Mouse (Mus musculus): ENCODE results near the gene Ccdc150. TPM values are rescaled to one million over a fixed set of nuclear protein-coding genes. Genes with fewer than 3 reads are reported as not detected.

Gene Ccdc150
- polyA plus RNA-seq (2014; fragmentation: Nextera tagmentation; extraction: Ambion mirVana), result 0.45 and 0.71 TPM in 2 replicates

DNA sequence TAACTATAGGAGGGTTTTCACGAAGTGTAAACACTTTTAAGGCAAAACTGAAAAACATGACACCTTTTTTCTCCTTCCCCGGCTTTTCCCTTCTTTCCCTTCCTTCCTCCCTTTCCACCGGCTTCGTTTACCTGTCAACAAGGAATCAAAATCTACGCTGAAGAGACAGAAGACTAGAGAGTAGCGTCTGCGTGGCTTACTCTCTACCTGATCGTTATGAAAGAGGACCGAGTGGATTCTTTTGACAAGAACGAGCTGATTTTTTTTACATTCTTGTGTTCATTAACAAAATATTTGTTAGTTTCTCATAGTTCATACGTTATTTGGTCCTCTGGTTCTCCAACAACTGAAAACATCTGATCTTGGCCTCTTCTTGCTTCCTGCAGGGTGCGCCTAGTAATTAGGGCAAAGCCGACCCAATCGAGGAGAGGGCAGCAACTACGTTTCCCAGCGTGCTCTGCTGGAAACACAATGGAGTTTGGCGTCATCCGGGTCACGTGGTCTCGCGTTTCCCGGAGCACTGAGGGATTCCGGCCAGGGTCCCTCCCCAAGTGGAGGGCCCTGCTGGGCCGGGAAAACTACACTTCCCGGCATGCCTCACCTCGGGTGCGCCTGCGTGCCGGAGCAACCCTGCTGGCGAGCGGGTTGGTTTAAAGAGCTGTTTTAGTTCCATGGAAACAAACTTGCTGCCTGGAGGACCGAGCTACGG is at the start of gene Ccdc150:
Ccdc150 (plus strand) TSS at position 526 of the 709 bp plus-strand sequence.
- Histone ChIP-seq H3K4me3 (ENCODE audit: low read depth, low read length) (peak within 1 kb of the TSS; percentile 52), H3K4me2 (replicated peaks; ENCODE audit: low read depth, low read length) (peak within 1 kb of the TSS; percentile 58), H3K27ac (ENCODE audit: low read depth, low read length) (no peak within 1 kb of the TSS), H3K36me3 (ENCODE audit: control insufficient read depth, insufficient read depth, low read length) (no peaks in the 10 kb centered on the region), H3K9me3 (ENCODE audit: control insufficient read depth, low read length) (no peaks in the 10 kb centered on the region), H3K4me1 (replicated peaks; ENCODE audit: control insufficient read depth, insufficient read depth, low read length) (no peaks in the 10 kb centered on the region), H3K9ac (ENCODE audit: low read depth, low read length) (peak within 1 kb of the TSS; percentile 58), H3K27me3 (ENCODE audit: control insufficient read depth, insufficient read depth, low read length) (no peaks in the 10 kb centered on the region)
- peak; percentile 97 for DNase-seq (ENCODE audit: low spot score)
- 22% methylated on average over 33 of the region's 33 CpGs for WGBS
- ATAC-seq (ENCODE audit: low FRiP score), result peak; percentile 100

DNA sequence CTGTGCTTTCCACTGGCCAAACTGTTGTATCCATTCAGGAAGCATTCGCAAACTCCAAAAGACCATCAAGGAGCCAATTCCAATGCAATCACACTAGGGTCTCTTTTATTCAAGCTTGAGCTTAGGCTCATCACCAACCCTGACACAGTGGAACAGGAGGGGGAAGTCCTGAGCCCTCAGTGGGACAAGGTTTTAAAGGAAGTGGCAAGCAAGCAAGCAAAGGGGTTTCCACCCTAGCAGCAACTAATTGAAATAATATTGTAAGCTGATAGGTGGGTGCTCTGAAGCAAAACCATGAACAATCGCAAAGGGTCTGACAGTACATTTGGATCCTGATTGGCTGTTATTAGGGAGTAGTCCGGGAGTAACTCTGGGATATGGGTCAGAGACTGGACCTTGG is 30.2 kb upstream of the Ccdc150 start:
- DNase-seq (ENCODE audit: low spot score), result no peak
- H3K9ac ChIP-seq (ENCODE audit: low read depth, low read length), result no peak overlapping the region
- H3K4me3 ChIP-seq (ENCODE audit: low read depth, low read length), result no peak overlapping the region
- no peak overlapping the region for H3K27ac ChIP-seq (ENCODE audit: low read depth, low read length)
- no peak for ATAC-seq (ENCODE audit: low FRiP score)
- 91% methylated on average over 3 of the region's 3 CpGs for WGBS
- no peaks in the 10 kb centered on the region for H3K36me3 ChIP-seq (ENCODE audit: control insufficient read depth, insufficient read depth, low read length)
- H3K9me3 ChIP-seq (ENCODE audit: control insufficient read depth, low read length), result no peaks in the 10 kb centered on the region
- no peaks in the 10 kb centered on the region for H3K27me3 ChIP-seq (ENCODE audit: control insufficient read depth, insufficient read depth, low read length)
- no peak overlapping the region for H3K4me2 ChIP-seq (replicated peaks; ENCODE audit: low read depth, low read length)
- H3K4me1 ChIP-seq (replicated peaks; ENCODE audit: control insufficient read depth, insufficient read depth, low read length), result no peaks in the 10 kb centered on the region

- Histone ChIP-seq H3K27ac (ENCODE audit: low read depth, low read length) (no peak overlapping the region), H3K9ac (ENCODE audit: low read depth, low read length) (no peak overlapping the region), H3K4me3 (ENCODE audit: low read depth, low read length) (no peak overlapping the region), H3K9me3 (ENCODE audit: control insufficient read depth, low read length) (no peaks in the 10 kb centered on the region), H3K27me3 (ENCODE audit: control insufficient read depth, insufficient read depth, low read length) (no peaks in the 10 kb centered on the region), H3K36me3 (ENCODE audit: control insufficient read depth, insufficient read depth, low read length) (no peaks in the 10 kb centered on the region), H3K4me2 (replicated peaks; ENCODE audit: low read depth, low read length) (no peak overlapping the region), H3K4me1 (replicated peaks; ENCODE audit: control insufficient read depth, insufficient read depth, low read length) (no peaks in the 10 kb centered on the region)
- DNase-seq (ENCODE audit: low spot score) (no peak), ATAC-seq (ENCODE audit: low FRiP score) (no peak)
- 87% methylated on average over 4 of the region's 4 CpGs for WGBS
These were observed 7.8 kb upstream of the Ccdc150 start for GRCm38 (mm10) chr1:54242722-54243121.

DNA sequence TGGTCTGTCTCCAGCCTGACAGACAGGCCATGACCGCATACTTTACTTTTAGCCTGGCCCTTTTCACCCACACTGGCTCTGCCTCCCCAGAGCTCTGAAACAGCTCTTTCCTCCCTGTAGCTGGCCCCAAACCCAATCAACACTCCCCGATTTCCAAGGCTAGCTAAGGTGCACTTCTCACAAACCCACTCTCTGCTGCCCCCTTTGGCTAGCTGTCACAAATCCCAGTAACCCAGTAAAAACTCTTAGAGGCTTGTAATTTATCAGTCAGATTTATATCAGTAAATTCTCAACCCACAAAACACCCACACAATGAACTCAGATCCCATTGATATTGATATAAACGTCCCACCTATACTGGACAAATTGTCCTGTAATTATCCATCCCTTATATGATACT is 25.1 kb downstream of the Ccdc150 start:
- 66% methylated on average over 3 of the region's 3 CpGs for WGBS
- no peaks in the 10 kb centered on the region for H3K4me1 ChIP-seq (replicated peaks; ENCODE audit: control insufficient read depth, insufficient read depth, low read length)
- H3K4me3 ChIP-seq (ENCODE audit: low read depth, low read length), result no peak overlapping the region

GRCm38 (mm10) chr1:54279628-54280027 is 29.1 kb downstream of the Ccdc150 start:
- Histone ChIP-seq H3K9ac (ENCODE audit: low read depth, low read length) (no peak overlapping the region), H3K27me3 (ENCODE audit: control insufficient read depth, insufficient read depth, low read length) (no peaks in the 10 kb centered on the region), H3K9me3 (ENCODE audit: control insufficient read depth, low read length) (no peaks in the 10 kb centered on the region), H3K36me3 (ENCODE audit: control insufficient read depth, insufficient read depth, low read length) (no peaks in the 10 kb centered on the region), H3K4me2 (replicated peaks; ENCODE audit: low read depth, low read length) (no peak overlapping the region), H3K4me3 (ENCODE audit: low read depth, low read length) (no peak overlapping the region), H3K4me1 (replicated peaks; ENCODE audit: control insufficient read depth, insufficient read depth, low read length) (no peaks in the 10 kb centered on the region), H3K27ac (ENCODE audit: low read depth, low read length) (no peak overlapping the region)
- ATAC-seq (ENCODE audit: low FRiP score), result no peak
- no peak for DNase-seq (ENCODE audit: low spot score)
- WGBS, result 85% methylated on average over 1 of the region's 1 CpGs

More for the DNA sequence above, 25.1 kb downstream of the Ccdc150 start:
- H3K36me3 ChIP-seq (ENCODE audit: control insufficient read depth, insufficient read depth, low read length), result no peaks in the 10 kb centered on the region
- no peaks in the 10 kb centered on the region for H3K27me3 ChIP-seq (ENCODE audit: control insufficient read depth, insufficient read depth, low read length)
- no peak overlapping the region for H3K27ac ChIP-seq (ENCODE audit: low read depth, low read length)
- ATAC-seq (ENCODE audit: low FRiP score) (no peak), DNase-seq (ENCODE audit: low spot score) (no peak)
- H3K4me2 ChIP-seq (replicated peaks; ENCODE audit: low read depth, low read length), result no peak overlapping the region
- H3K9ac ChIP-seq (ENCODE audit: low read depth, low read length), result no peak overlapping the region
- no peaks in the 10 kb centered on the region for H3K9me3 ChIP-seq (ENCODE audit: control insufficient read depth, low read length)

DNA sequence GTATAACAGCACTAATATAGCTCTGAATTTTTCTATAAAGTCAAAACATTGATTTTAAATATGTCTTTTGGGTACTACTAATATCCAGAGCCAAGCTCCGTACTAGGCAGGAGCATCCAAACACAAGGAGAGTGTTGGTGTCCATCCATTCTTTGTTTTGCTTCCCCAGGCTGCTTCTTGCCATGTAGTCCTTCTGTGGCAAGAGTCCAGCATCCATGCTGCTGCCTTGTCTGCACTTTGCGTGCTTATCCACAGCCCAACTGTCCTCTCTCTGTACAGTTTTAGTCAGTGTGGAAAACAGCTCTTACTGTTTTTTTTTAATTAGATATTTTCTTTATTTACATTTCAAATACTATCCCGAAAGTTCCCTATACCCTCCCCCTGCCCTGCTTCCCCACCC is 30.2 kb downstream of the Ccdc150 start:
- ATAC-seq (ENCODE audit: low FRiP score), result no peak
- no peak overlapping the region for H3K27ac ChIP-seq (ENCODE audit: low read depth, low read length)
- WGBS, result 93% methylated on average over 3 of the region's 3 CpGs

GRCm38 (mm10) chr1:54306404-54306803 is 55.9 kb downstream of the Ccdc150 start:
- DNase-seq (ENCODE audit: low spot score) (no peak), ATAC-seq (ENCODE audit: low FRiP score) (no peak)
- H3K4me2 ChIP-seq (replicated peaks; ENCODE audit: low read depth, low read length), result no peak overlapping the region
- no peaks in the 10 kb centered on the region for H3K4me1 ChIP-seq (replicated peaks; ENCODE audit: control insufficient read depth, insufficient read depth, low read length)
- H3K27ac ChIP-seq (ENCODE audit: low read depth, low read length), result no peak overlapping the region
- 77% methylated on average over 2 of the region's 2 CpGs for WGBS
- H3K9me3 ChIP-seq (ENCODE audit: control insufficient read depth, low read length), result no peaks in the 10 kb centered on the region
- no peaks in the 10 kb centered on the region for H3K27me3 ChIP-seq (ENCODE audit: control insufficient read depth, insufficient read depth, low read length)
- no peaks in the 10 kb centered on the region for H3K36me3 ChIP-seq (ENCODE audit: control insufficient read depth, insufficient read depth, low read length)
- no peak overlapping the region for H3K9ac ChIP-seq (ENCODE audit: low read depth, low read length)
- no peak overlapping the region for H3K4me3 ChIP-seq (ENCODE audit: low read depth, low read length)

More for the DNA sequence above, 30.2 kb downstream of the Ccdc150 start:
- H3K4me2 ChIP-seq (replicated peaks; ENCODE audit: low read depth, low read length), result no peak overlapping the region
- no peaks in the 10 kb centered on the region for H3K4me1 ChIP-seq (replicated peaks; ENCODE audit: control insufficient read depth, insufficient read depth, low read length)
- no peak overlapping the region for H3K4me3 ChIP-seq (ENCODE audit: low read depth, low read length)
- H3K9ac ChIP-seq (ENCODE audit: low read depth, low read length), result no peak overlapping the region
- no peaks in the 10 kb centered on the region for H3K36me3 ChIP-seq (ENCODE audit: control insufficient read depth, insufficient read depth, low read length)
- no peaks in the 10 kb centered on the region for H3K9me3 ChIP-seq (ENCODE audit: control insufficient read depth, low read length)
- no peaks in the 10 kb centered on the region for H3K27me3 ChIP-seq (ENCODE audit: control insufficient read depth, insufficient read depth, low read length)
- no peak for DNase-seq (ENCODE audit: low spot score)

DNA sequence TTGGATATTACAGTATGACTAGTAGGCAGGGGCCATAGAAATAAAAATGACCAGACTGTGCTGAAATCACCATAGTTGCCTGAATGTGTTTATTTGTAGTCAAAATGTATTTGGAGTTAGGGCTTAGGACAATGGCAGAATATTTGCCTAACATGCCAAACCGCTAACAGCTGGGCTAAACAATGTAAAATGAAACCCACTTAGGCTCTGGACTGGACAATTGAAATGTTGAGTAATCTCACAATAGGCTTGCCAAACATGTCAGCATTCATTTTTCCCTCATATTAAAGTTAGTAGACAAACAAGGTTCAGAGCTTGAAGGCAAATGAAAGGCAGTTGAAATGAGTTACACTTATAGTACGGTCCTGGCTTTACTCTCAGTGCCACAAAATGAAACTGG is 76.2 kb downstream of the Ccdc150 start:
- Histone ChIP-seq H3K4me1 (replicated peaks; ENCODE audit: control insufficient read depth, insufficient read depth, low read length) (no peaks in the 10 kb centered on the region), H3K9ac (ENCODE audit: low read depth, low read length) (no peak overlapping the region), H3K9me3 (ENCODE audit: control insufficient read depth, low read length) (no peaks in the 10 kb centered on the region), H3K4me3 (ENCODE audit: low read depth, low read length) (no peak overlapping the region), H3K27me3 (ENCODE audit: control insufficient read depth, insufficient read depth, low read length) (no peaks in the 10 kb centered on the region), H3K4me2 (replicated peaks; ENCODE audit: low read depth, low read length) (no peak overlapping the region), H3K36me3 (ENCODE audit: control insufficient read depth, insufficient read depth, low read length) (no peaks in the 10 kb centered on the region), H3K27ac (ENCODE audit: low read depth, low read length) (no peak overlapping the region)
- no peak for DNase-seq (ENCODE audit: low spot score)
- WGBS, result 96% methylated on average over 2 of the region's 2 CpGs
- ATAC-seq (ENCODE audit: low FRiP score), result no peak

- H3K4me2 ChIP-seq (replicated peaks; ENCODE audit: low read depth, low read length), result no peak overlapping the region
- no peak overlapping the region for H3K4me3 ChIP-seq (ENCODE audit: low read depth, low read length)
- no peaks in the 10 kb centered on the region for H3K36me3 ChIP-seq (ENCODE audit: control insufficient read depth, insufficient read depth, low read length)
- H3K9ac ChIP-seq (ENCODE audit: low read depth, low read length), result no peak overlapping the region
- WGBS, result 94% methylated on average over 6 of the region's 6 CpGs
- no peaks in the 10 kb centered on the region for H3K4me1 ChIP-seq (replicated peaks; ENCODE audit: control insufficient read depth, insufficient read depth, low read length)
- DNase-seq (ENCODE audit: low spot score) (no peak), ATAC-seq (ENCODE audit: low FRiP score) (no peak)
- H3K27ac ChIP-seq (ENCODE audit: low read depth, low read length), result no peak overlapping the region
- no peaks in the 10 kb centered on the region for H3K27me3 ChIP-seq (ENCODE audit: control insufficient read depth, insufficient read depth, low read length)
- no peaks in the 10 kb centered on the region for H3K9me3 ChIP-seq (ENCODE audit: control insufficient read depth, low read length)
These were observed 77.5 kb downstream of the Ccdc150 start for GRCm38 (mm10) chr1:54327876-54328545.
